Mouse (Mus musculus): Measurements from ENCODE around the gene Abat. TPM values are rescaled to one million over a fixed set of nuclear protein-coding genes. Genes with fewer than 3 reads are reported as not detected.

The Abat gene
- polyA plus RNA-seq, 1 experiment from 2014 or later: 33.9 TPM

- no peaks in the 10 kb centered on the region for H3K27me3 ChIP-seq (ENCODE audit: insufficient read depth, low read length)
- no peak for TF ChIP-seq CTCF (IDR thresholded peaks at IDR 0.05; ENCODE audit: low read depth)
- H3K9ac ChIP-seq (ENCODE audit: low read depth, low read length): no peak overlapping the region
- no peak overlapping the region for H3K4me3 ChIP-seq (replicated peaks; ENCODE audit: low read depth, low read length)
- WGBS: 10% methylated on average over 13 of the region's 13 CpGs
- DNase-seq (ENCODE audit: low spot score) (peak; percentile 54), ATAC-seq (replicated peaks; ENCODE audit: low FRiP score, low read depth) (peak; percentile 80)
- no peak overlapping the region for H3K4me2 ChIP-seq (ENCODE audit: low read length)
- no peaks in the 10 kb centered on the region for H3K4me1 ChIP-seq (replicated peaks; ENCODE audit: insufficient read depth, low read length)
- 0 out of 2 replicates have a peak, but pooled peaks cover 12% of the 10 kb centered on the region for H3K36me3 ChIP-seq (ENCODE audit: insufficient read depth, low read length)
- no peak overlapping the region for H3K27ac ChIP-seq
- H3K9me3 ChIP-seq (replicated peaks; ENCODE audit: low read length): no peaks in the 10 kb centered on the region
These were observed 21.3 kb upstream of the Abat start for GRCm38 (mm10) chr16:8491743-8492490.

DNA sequence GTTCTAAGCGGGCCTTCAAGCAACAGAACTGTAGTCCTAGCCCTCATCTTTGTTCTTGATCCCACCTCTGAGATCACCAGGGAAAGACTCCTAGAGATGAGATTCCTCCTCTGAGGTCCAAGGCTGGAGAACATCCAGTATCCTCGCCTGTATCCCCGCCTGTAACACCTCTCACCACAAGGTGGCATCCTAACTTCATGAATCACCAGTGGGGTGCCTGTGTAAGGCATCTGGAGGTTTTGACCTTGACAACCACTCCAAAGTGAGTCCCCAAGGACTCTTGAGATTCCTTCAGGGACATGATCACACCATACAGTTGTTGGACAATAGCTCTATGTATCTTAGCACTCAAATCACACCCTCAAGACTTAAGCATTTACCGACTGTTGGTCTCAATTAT lies 19.0 kb upstream of the Abat start:
- ATAC-seq (replicated peaks; ENCODE audit: low FRiP score, low read depth) (0 out of 2 replicates have a peak, but pooled peaks have one; percentile 9), DNase-seq (ENCODE audit: low spot score) (peak; percentile 81)
- Histone ChIP-seq H3K4me3 (replicated peaks; ENCODE audit: low read depth, low read length) (no peak overlapping the region), H3K36me3 (ENCODE audit: insufficient read depth, low read length) (0 out of 2 replicates have a peak, but pooled peaks cover 5% of the 10 kb centered on the region), H3K9me3 (replicated peaks; ENCODE audit: low read length) (no peaks in the 10 kb centered on the region), H3K9ac (ENCODE audit: low read depth, low read length) (no peak overlapping the region), H3K27ac (no peak overlapping the region), H3K4me2 (ENCODE audit: low read length) (no peak overlapping the region), H3K27me3 (ENCODE audit: insufficient read depth, low read length) (no peaks in the 10 kb centered on the region), H3K4me1 (replicated peaks; ENCODE audit: insufficient read depth, low read length) (no peaks in the 10 kb centered on the region)
- TF ChIP-seq CTCF (IDR thresholded peaks at IDR 0.05; ENCODE audit: low read depth): peak; percentile 93
- WGBS: 25% methylated on average over 4 of the region's 4 CpGs

- no peak for TF ChIP-seq CTCF (IDR thresholded peaks at IDR 0.05; ENCODE audit: low read depth)
- no peaks in the 10 kb centered on the region for H3K9me3 ChIP-seq (replicated peaks; ENCODE audit: low read length)
- no peaks in the 10 kb centered on the region for H3K4me1 ChIP-seq (replicated peaks; ENCODE audit: insufficient read depth, low read length)
- DNase-seq (ENCODE audit: low spot score) (no peak), ATAC-seq (replicated peaks; ENCODE audit: low FRiP score, low read depth) (no peak)
- H3K4me2 ChIP-seq (ENCODE audit: low read length): no peak overlapping the region
- H3K4me3 ChIP-seq (replicated peaks; ENCODE audit: low read depth, low read length): no peak overlapping the region
- H3K9ac ChIP-seq (ENCODE audit: low read depth, low read length): no peak overlapping the region
- no peaks in the 10 kb centered on the region for H3K36me3 ChIP-seq (ENCODE audit: insufficient read depth, low read length)
- H3K27me3 ChIP-seq (ENCODE audit: insufficient read depth, low read length): no peaks in the 10 kb centered on the region
- no peak overlapping the region for H3K27ac ChIP-seq
- 52% methylated on average over 2 of the region's 2 CpGs for WGBS
These were observed 16.3 kb upstream of the Abat start for GRCm38 (mm10) chr16:8496967-8497366.

- no peak overlapping the region for H3K27ac ChIP-seq
- WGBS: 23% methylated on average over 2 of the region's 2 CpGs
- peak; percentile 37; the same call in 1 of the 2 replicates for TF ChIP-seq CTCF (IDR thresholded peaks at IDR 0.05; ENCODE audit: low read depth)
- DNase-seq (ENCODE audit: low spot score): peak; percentile 36
- no peak for ATAC-seq (replicated peaks; ENCODE audit: low FRiP score, low read depth)
- no peaks in the 10 kb centered on the region for H3K9me3 ChIP-seq (replicated peaks; ENCODE audit: low read length)
- no peaks in the 10 kb centered on the region for H3K36me3 ChIP-seq (ENCODE audit: insufficient read depth, low read length)
- no peak overlapping the region for H3K4me2 ChIP-seq (ENCODE audit: low read length)
- no peak overlapping the region for H3K4me3 ChIP-seq (replicated peaks; ENCODE audit: low read depth, low read length)
- H3K27me3 ChIP-seq (ENCODE audit: insufficient read depth, low read length): no peaks in the 10 kb centered on the region
- no peak overlapping the region for H3K9ac ChIP-seq (ENCODE audit: low read depth, low read length)
- no peaks in the 10 kb centered on the region for H3K4me1 ChIP-seq (replicated peaks; ENCODE audit: insufficient read depth, low read length)
These were observed 9.0 kb upstream of the Abat start for GRCm38 (mm10) chr16:8504271-8504670.

DNA sequence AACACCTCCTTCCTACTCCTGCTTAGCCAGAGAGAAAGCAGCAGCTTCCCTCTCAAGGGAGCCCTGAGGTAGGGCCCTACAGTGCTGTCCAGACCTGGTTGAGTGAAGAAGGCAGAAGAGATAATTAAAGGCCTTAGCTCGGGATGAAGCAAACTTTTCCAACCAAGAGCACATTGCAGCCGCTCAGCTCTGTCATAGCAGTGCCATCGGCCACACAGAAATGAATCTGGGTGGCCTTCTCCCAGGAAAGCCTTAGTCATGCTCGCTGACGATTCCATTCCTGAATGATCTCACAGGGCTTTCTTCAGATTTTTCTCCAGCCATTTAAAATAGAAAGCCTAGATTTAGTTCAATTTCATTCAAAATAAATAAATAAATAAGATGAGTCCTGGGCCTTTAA lies 3.3 kb upstream of the Abat start:
- H3K4me1 ChIP-seq (replicated peaks; ENCODE audit: insufficient read depth, low read length): peaks cover 12% of the 10 kb centered on the region
- no peak for ATAC-seq (replicated peaks; ENCODE audit: low FRiP score, low read depth)
- H3K27me3 ChIP-seq (ENCODE audit: insufficient read depth, low read length): no peaks in the 10 kb centered on the region
- H3K27ac ChIP-seq: no peak overlapping the region
- no peak overlapping the region for H3K9ac ChIP-seq (ENCODE audit: low read depth, low read length)
- no peak overlapping the region for H3K4me2 ChIP-seq (ENCODE audit: low read length)
- H3K4me3 ChIP-seq (replicated peaks; ENCODE audit: low read depth, low read length): no peak overlapping the region
- WGBS: 72% methylated on average over 5 of the region's 5 CpGs
- no peak for TF ChIP-seq CTCF (IDR thresholded peaks at IDR 0.05; ENCODE audit: low read depth)
- no peaks in the 10 kb centered on the region for H3K9me3 ChIP-seq (replicated peaks; ENCODE audit: low read length)
- no peak for DNase-seq (ENCODE audit: low spot score)
- no peaks in the 10 kb centered on the region for H3K36me3 ChIP-seq (ENCODE audit: insufficient read depth, low read length)

GRCm38 (mm10) chr16:8512830-8513229 lies 399 bp upstream of the Abat start:
- Histone ChIP-seq H3K9me3 (replicated peaks; ENCODE audit: low read length) (no peaks in the 10 kb centered on the region), H3K4me3 (replicated peaks; ENCODE audit: low read depth, low read length) (peak overlapping the region; percentile 49), H3K27me3 (ENCODE audit: insufficient read depth, low read length) (no peaks in the 10 kb centered on the region), H3K27ac (no peak overlapping the region), H3K36me3 (ENCODE audit: insufficient read depth, low read length) (no peaks in the 10 kb centered on the region), H3K4me2 (ENCODE audit: low read length) (peak overlapping the region; percentile 76), H3K4me1 (replicated peaks; ENCODE audit: insufficient read depth, low read length) (peaks cover 16% of the 10 kb centered on the region), H3K9ac (ENCODE audit: low read depth, low read length) (no peak overlapping the region)
- WGBS: 0% methylated on average over 5 of the region's 5 CpGs
- DNase-seq (ENCODE audit: low spot score): no peak
- peak; percentile 57 for ATAC-seq (replicated peaks; ENCODE audit: low FRiP score, low read depth)
- TF ChIP-seq CTCF (IDR thresholded peaks at IDR 0.05; ENCODE audit: low read depth): no peak

All from kidney, postnatal 0 days (tissue).